Mouse (Mus musculus) lung, postnatal 10 days (tissue): Measurements from ENCODE around the gene Alox15.

ENCODE experiments used
- DNase-seq: peaks from one replicate; pipeline ENCODE4 v3.0.0; 2021

The Alox15 gene

DNA sequence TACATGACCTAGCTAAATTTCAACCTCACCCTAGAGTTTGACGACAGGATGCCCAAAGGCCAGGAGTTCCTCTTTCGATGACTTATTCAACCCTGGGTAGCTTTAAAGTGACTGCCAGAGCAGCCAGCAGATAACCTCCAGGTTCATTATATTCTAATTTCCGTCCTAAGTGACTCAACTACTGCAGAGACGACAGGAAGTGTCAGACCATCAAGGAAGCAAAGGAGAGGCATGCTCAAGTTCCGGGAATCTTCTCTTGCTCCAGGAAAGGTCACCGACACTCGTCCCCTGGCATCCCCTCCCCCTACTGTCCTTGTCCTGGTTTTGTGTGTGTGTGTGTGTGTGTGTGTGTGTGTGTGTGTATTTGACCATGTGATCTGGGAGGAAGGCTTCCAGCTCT lies 45.7 kb downstream of the Alox15 start:
- DNase-seq = peak; percentile 44

- peak; percentile 28 for DNase-seq
Measured at GRCm38 (mm10) chr11:70302293-70302692, 49.5 kb downstream of the Alox15 start.

DNA sequence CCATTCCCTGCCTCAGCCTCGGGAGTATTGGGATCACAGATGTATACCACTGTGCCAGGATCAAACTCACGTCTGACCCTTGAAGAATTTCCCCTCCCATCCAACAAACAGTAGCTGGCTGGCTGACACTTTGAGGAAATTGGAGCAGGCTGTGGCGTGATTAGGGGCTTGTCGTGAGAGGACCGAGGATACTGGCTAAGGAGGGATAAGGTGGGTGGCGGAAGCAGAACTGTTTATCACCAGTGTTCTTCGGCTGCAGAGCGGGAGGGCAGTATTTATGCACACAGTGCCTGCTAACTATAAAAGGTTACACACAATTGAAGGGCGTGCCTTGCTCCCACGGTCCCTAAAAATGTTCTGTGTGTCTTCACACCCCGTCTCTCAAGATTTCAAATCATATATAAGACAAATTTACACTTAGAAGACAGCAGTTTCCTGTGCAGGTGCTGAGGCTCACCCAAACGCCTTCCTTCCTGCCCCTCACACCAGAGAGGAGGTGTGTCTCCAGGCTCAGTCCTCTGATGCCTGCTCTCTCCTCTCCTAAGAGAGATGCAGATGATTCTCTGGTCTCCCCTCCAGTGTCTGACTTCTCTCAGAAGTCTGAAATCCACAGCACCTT lies 53.9 kb downstream of the Alox15 start:
- peak; percentile 42 for DNase-seq

DNA sequence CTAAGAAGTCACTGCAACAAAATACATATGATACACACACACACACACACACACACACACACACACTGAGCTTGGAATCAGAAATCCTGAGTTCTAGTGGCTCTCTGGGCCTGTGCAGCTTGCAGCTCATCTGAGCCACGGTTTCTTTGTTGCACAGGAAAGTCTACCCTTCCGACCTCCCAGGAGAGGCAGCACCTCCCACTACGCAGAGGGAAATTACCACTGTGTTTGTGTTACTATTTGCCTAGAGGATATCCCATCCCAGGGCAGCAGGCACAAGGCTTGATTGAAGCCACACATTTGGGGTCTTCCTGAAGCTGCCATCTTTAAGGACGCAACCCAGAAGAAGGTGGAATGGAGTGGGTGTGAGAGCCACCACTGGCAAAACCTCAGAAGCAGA lies 54.4 kb downstream of the Alox15 start:
- no peak for DNase-seq
